Mouse (Mus musculus) adrenal gland, adult 2 months (tissue): ENCODE results near the gene Ms4a10. TPM values are rescaled to one million over a fixed set of nuclear protein-coding genes. Genes with fewer than 3 reads are reported as not detected.

Source experiments
- DNase-seq: peaks from one replicate; pipeline ENCODE4 v3.0.0; 2021
- polyA plus RNA-seq: library from polyadenylated mRNA; depleted of rRNA; stranded (reverse); fragments of >200 nt; gene quantifications from 2 replicates; pipeline ENCODE4 v1.2.3, GENCODE M21; 2012
- total RNA-seq, 2 experiments: library from RNA; stranded (reverse); gene quantifications; 2 replicates each; pipeline ENCODE4 v1.2.3; 2021

The Ms4a10 gene
- total and polyA plus RNA-seq, 3 experiments: 1.1 to 75.2 (median 35.0) TPM

DNA sequence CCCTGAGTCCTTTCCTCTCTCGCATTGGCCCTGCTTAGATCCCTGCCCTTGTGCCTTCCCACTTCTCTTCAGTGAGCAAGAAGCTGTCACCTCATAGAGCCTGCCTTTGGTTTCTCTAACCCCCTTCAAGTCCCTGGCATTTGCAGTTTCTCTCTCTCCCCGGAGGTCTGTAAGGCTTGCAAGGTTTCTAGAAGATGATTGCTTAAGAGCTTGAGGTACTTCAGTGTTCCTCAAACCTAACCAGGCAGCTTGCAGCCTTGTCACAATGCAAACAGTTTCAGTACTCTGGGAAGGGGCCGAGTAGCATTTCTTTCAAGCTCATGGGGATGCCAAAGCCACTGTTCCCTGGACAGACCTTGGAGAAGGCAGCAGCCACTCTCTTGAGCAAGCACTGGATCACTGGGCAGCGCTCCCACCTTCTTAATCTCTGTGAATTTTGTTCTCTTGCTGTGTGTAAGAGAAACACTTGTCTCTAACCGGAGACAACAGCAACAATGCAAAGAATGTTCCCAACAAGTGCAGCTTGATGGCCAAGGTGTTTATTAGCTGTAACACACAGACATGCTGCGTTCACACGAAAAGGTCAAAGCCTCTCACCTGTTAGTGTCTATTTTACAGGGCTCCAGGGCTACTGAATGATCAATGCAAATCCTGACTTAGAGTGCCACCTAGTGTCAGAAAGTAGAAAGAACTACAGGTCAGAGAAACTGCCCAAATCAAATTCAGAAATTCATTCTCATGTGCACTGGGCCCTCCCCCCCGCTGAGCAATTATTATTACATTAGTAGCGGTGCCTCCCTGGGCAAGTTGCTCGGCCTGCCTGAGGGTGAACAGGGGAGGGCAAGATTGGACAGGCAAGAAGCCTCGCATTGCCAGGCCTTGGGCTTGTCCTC lies 15.1 kb downstream of the Ms4a10 start:
- DNase-seq: peak; percentile 47

DNA sequence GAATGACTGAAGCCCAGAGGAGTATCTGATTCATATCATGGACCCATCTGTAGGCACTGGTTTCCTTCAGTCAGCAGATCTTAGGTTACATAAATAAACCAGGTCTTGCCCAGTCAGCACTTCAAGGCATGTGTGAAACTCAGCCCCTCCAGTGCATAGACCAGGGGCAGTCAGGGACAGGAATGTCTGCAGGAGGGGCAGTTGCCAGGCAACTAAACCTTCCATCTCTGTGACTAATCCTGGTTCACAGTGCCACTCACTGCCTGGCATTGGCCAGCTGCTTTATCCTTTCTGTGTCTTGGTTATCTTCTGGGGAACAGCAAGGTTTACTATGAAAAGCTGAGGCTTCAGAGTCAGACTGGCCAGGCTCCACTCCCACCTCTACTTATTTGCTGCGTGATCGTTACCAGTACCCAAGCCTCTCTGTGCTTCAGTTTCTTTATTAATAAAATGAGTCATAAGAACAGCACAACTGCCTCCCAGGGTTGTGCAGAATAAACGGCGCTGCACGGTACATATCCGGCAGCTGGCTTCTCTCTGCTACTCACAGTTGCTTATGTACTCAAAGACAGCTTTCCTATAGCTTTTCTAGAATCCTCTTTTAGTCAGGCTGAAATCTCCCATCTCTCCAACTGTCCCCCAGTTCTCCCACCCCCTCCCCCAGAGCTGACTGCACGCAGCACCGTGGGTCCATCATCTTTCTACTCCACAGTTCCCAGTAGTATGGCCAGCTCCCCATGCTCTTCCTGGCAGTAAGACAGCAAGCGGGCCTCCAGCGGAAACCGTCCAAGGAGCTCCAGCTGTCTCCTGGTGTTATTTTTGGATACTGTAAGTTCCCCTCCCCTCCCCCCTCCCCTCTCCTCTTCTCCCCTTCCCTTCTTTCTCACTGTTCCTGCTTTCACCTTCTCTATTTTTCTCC lies 22.2 kb downstream of the Ms4a10 start:
- DNase-seq: peak; percentile 54

DNA sequence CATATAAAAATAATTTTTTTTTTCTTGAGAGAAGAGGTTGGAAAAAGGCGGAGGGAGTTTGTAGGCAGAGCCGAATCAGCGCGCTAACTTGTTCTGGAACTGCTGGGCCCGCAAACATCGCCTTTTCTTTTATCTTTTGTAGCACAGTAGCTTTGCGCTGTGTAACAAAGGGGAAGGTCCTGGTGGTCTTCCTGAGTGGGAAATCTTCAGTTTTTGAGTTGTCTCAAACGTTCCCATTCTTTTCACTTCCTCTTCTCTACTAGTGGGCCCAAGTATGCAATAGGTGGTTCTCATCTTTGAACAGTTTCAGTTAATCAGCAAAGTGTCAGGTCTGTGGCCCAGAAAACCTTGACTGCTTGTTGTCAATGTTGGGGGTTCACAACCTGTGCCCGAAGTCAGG lies 24.9 kb downstream of the Ms4a10 start:
- no peak for DNase-seq

DNA sequence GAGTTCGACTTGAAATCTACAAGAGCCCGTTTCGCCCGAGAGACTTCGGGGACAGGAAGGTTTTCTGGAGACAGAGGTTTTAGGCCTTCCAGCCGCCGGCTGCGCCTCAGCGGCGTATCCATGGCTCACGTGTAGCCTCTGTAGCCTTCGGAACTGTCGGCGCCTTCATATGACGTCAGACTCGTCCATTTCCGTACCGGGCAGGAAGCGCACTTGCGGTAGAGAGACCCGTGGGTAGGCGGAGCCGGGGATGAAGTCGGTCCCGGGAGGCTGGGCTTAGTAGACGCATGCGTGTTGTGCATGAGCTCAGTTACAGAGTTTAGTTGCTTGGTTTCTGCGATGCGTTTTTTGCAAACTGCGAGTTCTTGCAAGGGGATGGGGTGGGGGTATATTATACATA lies 25.4 kb downstream of the Ms4a10 start, which contains the start of gene Ccdc86:
Gene Ccdc86 (minus strand): TSS at position 155 of the 400 bp plus-strand sequence.
- peak; percentile 95 for DNase-seq

DNA sequence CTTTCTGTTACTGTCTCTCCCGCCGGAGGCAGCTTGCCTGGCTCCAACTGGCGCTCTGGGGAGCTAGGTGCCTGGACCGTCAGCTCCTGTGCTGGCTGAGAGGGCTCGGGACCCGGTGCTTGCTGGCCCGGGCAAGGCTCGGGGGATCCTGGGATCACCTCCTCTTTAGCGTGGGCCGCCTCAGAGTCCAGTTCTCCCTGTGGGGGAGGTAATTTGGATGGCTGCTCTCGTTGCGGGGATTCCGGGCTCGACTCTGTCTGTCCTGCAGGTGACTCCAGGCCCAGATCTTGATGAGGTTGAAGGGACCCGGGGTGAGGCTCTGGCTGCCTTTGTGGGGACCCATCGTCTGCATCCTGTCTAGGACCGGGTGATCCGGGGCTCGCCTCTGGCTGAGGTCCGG lies 26.1 kb downstream of the Ms4a10 start:
- peak; percentile 16 for DNase-seq

DNA sequence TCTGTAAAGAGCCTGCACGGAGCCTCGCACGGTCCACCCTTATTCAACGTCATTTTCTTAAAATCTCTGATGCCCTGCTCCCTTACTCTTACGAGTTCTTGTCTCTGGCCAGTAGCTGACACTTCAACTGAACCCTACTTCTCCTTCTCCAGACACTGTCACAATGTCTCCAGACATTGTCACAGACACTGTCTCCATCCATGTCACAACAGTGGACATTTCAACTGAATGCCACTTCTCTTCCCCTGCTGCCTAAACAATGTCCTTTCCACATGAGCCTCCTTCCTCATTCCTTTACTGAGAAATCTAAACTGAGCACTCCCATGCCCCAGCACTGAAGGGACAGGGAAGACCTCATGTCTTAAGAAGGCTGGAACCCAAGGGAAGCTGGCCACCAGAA lies 27.3 kb downstream of the Ms4a10 start:
- no peak for DNase-seq

DNA sequence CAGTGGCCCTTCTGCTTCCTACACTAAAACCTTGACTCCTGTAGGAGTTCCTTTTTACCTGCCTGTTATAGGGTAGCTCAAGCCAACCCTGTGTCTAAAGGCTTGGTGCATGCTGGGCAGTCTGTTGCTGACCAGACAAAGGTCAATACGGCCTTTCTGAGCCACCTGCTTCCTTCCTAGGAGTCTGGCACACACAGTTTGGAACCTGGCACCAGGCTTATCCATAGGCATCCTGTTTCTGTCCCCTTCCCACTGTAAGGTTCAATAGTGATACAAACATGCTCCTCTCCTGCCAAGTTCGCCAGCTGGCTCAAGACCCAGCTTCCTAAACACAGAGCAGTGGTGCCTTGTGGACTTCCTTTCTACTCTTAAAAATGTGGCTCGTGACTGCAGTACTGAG lies 28.0 kb downstream of the Ms4a10 start:
- DNase-seq: no peak

DNA sequence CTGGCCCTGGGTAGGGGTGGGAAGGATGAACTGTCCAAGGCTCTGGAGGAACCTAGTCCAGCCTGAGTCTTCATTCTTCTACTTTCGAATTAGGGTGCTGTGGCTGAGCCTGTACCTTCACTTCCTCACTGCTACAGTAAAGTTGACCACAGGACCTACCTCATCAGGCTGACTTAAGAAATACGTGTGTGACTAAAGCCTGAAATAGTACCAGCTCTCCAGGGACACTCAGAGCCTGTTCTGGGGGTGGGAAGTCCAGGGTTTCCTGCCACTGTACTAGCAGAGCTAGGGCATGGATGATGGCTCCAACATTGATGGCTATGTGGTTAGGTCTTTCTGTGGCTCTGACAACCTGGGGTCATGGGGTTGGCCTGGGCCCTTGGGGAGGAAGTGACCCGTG lies 30.5 kb downstream of the Ms4a10 start:
- no peak for DNase-seq

DNA sequence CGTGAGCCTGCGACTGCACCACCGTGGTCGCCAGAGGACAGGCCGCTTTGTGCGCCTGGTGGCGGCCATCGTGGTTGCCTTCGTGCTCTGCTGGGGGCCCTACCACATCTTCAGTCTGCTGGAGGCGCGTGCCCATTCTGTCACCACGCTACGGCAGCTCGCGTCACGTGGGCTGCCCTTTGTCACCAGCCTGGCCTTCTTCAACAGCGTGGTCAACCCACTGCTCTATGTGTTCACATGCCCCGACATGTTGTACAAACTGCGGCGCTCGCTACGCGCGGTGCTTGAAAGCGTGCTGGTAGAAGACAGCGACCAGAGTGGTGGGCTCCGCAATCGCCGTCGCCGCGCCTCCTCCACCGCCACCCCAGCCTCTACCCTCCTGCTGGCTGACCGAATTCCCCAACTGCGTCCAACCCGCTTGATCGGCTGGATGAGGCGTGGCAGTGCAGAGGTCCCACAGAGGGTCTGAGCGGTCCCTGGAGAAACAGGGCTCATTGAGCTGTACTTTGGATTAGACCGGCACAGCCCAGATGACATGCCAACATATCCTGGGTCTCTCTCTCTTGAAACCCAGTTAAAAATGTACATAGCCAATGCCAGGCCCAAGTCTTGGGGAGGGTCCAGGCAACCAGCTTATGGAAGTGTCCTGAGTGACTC lies 33.5 kb downstream of the Ms4a10 start:
- peak; percentile 54 for DNase-seq

DNA sequence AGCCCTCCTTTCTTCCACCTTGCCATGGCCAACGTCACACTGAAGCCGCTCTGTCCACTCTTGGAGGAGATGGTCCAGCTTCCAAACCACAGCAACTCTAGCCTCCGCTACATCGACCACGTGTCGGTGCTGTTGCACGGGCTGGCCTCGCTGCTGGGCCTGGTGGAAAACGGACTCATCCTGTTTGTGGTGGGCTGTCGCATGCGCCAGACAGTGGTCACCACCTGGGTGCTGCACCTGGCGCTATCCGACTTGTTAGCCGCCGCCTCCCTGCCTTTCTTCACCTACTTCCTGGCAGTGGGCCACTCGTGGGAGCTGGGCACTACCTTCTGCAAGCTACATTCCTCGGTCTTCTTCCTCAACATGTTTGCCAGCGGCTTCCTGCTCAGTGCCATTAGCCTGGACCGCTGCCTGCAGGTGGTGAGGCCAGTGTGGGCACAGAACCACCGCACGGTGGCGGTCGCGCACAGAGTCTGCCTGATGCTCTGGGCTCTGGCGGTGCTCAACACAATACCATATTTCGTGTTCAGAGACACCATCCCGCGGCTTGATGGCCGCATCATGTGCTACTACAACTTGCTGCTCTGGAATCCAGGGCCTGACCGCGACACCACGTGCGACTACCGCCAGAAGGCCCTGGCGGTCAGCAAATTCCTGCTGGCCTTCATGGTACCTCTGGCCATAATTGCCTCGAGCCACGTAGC lies 34.2 kb downstream of the Ms4a10 start:
- peak; percentile 82 for DNase-seq

DNA sequence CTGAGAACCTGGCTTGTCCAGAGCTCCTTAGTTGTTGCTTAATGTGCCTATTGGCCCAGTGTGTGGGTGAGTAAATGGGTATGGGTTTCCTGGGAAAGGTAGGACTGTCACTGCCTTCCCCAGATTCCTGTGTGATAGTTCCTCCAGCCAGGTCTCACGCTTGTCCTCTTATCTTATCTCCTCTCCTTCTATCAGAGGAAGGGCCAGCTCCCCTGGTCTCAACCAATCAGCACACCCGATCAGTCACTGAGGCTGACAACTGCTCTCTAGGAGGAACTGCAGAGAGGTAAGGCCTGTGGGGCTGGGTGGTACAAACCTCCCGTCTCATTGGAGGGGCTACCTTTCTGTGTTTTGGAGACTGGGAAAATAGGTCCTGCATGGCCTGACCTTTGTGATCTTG lies 35.7 kb downstream of the Ms4a10 start:
- DNase-seq: no peak

DNA sequence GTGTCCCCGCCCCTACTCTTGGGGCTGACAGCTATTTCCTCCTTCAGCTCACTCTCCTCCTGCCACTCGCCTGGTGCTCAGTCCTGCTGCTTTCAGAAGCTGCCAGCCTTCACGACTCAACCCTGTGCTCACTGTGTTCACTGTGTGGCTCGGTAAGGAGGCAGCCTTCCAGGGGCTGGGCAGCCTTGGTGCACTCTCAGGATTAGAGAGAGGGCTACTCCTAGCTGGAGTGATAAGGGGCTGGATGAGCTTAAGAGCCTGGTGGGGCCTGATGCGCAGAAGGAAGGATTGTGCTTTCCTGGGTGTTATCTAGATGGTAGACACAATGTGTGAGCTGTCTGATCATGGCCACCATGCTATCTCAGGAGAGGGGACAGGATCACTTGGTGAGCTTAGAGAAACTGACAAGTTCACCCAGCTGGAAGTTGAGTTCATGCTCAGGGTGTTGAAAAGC lies 37.3 kb downstream of the Ms4a10 start, which contains the start of gene Ptgdr2:
Gene Ptgdr2 (plus strand): TSS at position 51 of the 454 bp plus-strand sequence.
- no peak for DNase-seq

DNA sequence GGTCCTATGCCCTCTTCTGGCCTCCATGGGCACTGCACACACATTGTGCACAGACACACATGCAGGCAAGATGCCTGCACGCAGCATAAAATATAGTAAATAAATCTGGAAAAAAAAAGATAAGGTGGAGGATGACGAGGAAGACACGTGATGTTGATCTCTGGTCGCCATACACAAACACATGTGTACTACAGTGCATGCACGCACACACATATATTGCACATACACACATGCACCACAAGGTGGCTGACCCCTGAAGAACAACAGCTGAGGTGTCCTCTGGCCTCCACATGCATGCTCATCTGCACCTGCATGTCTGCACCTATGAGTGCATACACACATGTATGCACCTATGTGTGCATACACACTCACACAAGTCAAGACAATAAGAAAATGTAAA lies 38.4 kb downstream of the Ms4a10 start:
- DNase-seq: no peak

DNA sequence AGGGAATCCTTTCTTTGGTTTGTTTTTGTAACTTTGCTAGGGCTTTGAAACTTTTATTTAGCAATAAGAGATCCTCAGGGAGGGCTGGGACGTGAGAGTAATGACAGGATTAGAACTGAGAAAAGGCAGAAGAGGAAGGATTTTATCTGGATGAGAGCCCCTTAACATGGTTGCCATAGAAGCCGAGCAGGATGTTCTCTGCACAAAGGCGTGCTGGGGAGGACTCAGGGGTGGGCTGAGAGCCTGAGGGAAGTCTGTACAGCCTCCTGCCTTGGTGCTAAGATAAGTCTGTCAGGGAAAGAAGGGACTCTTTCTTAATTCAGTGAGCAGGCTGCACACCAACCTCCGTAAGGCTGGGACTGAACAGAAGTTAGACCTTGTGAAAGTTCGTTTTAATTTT lies 39.4 kb downstream of the Ms4a10 start:
- DNase-seq: no peak

DNA sequence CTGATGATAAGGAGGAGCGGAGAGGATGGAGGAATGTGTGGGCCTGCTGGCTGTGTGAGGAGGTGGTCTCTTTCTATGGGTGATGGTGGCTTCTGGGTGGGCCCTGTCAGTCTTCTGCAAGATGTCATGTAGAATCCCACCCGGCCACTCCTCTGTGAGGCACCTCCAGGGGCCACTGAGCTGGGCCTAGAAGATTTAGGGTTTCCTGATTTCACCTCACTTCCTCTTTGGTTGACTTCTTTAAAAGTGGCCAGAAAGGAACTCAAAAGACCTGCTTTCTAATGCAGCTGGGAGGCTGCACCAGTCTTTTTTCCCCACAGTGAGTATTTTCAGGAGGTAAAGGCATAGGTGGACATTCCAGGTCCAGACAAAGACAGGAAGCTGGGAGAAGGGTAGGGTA lies 43.8 kb downstream of the Ms4a10 start:
- DNase-seq: no peak

DNA sequence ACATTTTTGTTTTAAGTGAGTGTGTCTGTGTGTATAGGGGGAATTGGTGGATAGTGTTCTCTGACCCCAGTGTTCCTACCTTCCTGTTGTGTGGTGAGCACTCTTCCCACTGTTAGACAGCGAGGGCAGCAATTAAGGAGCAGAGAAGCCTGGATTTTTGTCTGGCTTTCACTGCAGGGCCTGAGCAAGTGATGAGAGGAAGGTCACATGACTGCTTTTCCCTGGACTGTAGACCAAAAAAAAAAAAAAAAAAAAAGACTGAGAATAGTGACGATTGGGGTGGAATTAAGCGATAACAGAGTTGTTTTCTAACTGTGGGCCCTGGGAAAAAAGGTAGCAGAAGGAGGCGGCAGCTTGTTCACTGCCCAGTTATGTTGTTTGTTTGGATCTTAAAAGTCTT lies 47.8 kb downstream of the Ms4a10 start:
- DNase-seq: no peak

DNA sequence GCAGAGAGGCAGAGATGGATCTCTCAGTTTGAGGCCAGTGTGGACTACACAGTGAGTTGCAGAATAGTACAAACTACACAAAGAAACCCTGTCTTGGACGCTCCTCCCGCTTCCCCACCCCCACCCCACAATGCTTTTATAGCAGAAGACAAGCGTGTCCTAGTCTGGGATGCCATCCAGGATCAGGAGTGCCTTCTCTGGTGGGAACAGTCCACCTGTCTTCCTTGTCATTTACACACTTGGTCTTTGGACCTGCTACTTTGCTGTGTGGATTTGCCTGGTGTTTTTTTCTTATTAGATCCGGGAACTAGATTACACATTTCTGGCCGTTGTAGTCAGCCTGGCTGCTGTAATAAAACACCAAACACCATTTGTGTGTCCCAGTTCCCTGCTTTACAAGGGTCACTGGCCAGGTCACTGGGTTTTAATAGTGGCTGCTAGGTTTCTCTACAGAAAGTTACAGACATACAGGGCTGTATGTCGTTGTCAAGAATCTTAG lies 48.3 kb downstream of the Ms4a10 start:
- DNase-seq: no peak

DNA sequence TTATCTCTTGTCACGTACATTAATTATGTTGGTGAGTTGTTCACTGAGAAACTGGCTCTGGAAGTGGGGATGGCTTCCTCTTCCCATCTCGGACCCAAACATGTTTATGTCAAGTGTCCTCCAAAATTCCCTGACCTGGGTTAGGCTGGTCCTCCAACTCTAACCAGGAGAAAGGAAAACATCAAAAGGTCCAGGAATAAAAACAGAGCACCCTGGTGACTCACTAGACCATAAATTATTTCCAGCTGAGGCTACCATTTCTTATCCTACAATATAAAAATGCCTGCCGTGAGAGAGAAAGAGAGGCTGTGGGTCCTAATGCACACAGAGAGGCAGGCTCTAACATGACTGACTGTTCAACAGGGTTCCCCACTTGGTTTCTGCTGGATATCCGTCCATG lies 50.2 kb downstream of the Ms4a10 start:
- DNase-seq: peak; percentile 21

DNA sequence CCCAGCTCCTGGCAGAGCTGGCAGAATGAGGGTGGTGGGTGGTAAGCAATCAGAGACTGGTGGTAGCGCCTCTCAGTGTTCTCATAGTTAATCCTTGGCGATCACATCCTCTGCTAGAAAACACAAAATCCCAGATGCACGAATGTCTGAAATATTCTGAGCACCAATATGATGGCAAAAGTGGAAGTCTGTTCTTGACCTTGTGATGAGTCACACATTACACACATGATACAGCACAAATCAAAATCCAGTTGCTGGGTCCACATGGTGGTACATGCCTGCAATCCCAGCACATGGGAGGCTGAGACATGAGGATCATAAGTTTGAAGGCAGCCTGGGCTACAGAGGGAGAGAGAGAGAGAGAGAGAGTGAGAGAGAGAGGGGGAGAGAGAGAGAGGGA lies 53.4 kb downstream of the Ms4a10 start:
- DNase-seq: no peak

DNA sequence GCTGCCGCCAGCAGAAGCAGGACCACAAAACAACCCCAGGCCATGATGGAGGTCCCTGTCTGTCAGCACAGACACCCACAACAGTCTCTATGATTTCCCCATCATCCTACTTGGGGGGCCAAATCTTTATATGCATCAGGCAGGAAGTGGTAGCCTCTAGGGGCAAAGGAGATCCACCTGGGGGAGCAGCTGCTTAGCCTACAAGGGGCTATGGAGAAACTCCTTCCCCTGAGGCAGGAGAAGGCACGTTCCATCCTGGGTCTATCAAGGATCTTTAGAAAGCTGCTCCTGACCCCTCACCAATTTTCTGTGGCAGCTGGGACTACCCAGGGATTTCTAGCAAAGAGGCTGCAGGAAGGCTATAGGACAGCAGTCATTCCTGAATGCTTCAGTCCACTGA lies 53.9 kb downstream of the Ms4a10 start, which contains the start of gene Zp1:
Gene Zp1 (minus strand): TSS at position 101 of the 400 bp plus-strand sequence.
- DNase-seq: no peak

DNA sequence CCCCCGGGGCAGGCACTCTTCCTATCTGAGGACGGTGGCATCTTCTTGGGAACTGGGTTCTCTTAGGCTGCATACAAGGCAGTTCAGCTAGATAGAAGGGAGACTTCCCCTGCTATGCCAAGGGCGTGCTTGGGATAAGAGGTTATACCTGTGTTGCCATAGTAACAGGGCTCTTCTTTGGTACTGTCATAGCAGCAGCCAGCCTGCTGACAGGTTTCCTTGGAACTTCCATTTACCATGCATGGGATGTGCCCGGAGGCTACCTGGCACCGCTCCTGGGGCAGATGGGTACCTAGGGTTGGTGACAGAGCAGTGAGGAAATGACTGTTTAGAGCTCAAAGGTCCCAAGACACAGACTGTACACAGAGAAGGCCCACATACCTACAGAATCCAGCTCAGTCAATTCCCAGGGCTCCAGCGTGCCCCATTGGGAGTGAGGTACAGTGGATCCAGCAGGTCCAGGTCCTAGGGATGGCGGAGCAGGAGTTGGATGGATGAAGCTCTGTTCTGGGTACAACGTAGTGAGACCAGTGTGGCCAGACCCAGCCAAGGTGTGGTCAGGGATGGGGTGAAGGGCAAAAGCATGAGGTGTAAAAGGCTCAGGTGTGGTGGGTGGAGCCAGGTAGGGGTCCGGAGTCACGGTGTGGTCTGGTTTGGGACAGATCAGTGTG lies 56.0 kb downstream of the Ms4a10 start:
- DNase-seq: no peak
